ENCODE assay signal across 8 mouse cellular contexts in the genomic region with DNA sequence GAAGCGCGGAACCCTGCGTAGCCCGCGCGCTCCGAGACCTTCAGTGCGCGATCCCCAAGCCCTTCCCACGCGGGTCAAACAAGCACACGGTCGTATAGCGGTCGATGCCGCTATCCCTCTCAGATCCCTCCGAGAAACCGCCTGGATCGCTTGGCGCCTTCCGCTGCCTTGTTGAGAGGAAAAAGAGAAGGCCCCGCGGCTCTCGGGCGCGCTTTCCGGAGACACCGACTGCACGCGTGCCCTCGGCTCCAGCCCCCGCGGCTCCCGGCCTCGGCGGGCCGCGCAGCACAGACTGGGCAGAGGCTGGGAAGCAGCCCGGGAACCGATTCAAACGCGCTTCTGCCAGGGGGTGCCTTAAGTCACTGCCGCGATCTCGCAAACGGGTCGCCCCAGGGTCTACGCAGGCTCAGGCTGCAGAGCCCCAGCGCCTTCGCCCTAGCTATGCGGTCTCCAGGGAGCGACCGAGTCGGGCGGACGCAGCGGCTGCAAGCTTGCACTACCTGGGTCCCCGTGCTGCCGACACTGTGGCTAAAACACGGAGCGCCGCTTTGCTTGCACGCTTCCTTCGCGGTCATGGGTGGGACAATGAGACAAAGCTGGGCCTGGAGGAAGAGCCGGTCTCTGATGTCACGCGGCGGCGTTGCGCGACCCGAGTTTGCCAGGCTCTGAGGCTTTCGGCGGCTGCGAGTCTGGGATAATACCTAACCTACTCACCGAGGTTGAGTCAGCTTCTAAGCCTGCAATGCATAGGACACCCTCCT.
DNase-seq lines count a peak whose midpoint lies in the region; ATAC-seq lines count a peak whose summit lies in the region.

No protein-coding gene starts in this region.

- peak overlapping the region; percentile 77 for H3K9ac ChIP-seq in forebrain, embryonic 13.5 days
- H3K9ac ChIP-seq in midbrain, embryonic 12.5 days (replicated peaks), result peak overlapping the region; percentile 68

- peaks cover 38% of the 10 kb centered on the region for H3K27me3 ChIP-seq in forebrain, embryonic 13.5 days
- peaks cover 52% of the 10 kb centered on the region for H3K27me3 ChIP-seq in midbrain, embryonic 12.5 days

- peak; percentile 2 for DNase-seq in adrenal gland, postnatal 10 days
- DNase-seq in adrenal gland, adult 8-10 months, result no peak
- peak; percentile 44 for DNase-seq in Muller cell, postnatal 12 days (ENCODE audit: inconsistent ontology term)
- DNase-seq in layer of hippocampus, postnatal 36 days, result peak; percentile 19 to 28
- no peak for DNase-seq in B cell, adult 2 months

- H3K36me3 ChIP-seq in forebrain, embryonic 13.5 days (ENCODE audit: poor library complexity, severe bottlenecking), result no peaks in the 10 kb centered on the region
- H3K36me3 ChIP-seq in midbrain, embryonic 12.5 days, result no peaks in the 10 kb centered on the region

- H3K4me1 ChIP-seq in forebrain, embryonic 13.5 days, result peaks cover 7% of the 10 kb centered on the region
- H3K4me1 ChIP-seq in midbrain, embryonic 12.5 days, result peaks cover 10% of the 10 kb centered on the region

- ATAC-seq in forebrain, embryonic 13.5 days, result peak; percentile 84
- peak; percentile 83 for ATAC-seq in midbrain, embryonic 12.5 days (ENCODE audit: low FRiP score, low read depth)
- ATAC-seq in megakaryocyte, adult 5-6 weeks (ENCODE audit: poor library complexity, severe bottlenecking), result no peak

- no peaks in the 10 kb centered on the region for H3K9me3 ChIP-seq in forebrain, embryonic 13.5 days (replicated peaks)
- no peaks in the 10 kb centered on the region for H3K9me3 ChIP-seq in midbrain, embryonic 12.5 days

- peak overlapping the region; percentile 64 for H3K4me3 ChIP-seq in forebrain, embryonic 13.5 days
- peak overlapping the region; percentile 62 for H3K4me3 ChIP-seq in midbrain, embryonic 12.5 days

- WGBS in forebrain, embryonic 13.5 days, result under 1% methylated on average over 77 of the region's 77 CpGs
- under 1% methylated on average over 77 of the region's 77 CpGs for WGBS in midbrain, embryonic 12.5 days

- peak overlapping the region; percentile 94 for H3K4me2 ChIP-seq in forebrain, embryonic 13.5 days
- peak overlapping the region; percentile 94 for H3K4me2 ChIP-seq in midbrain, embryonic 12.5 days (replicated peaks)

- no peak overlapping the region; the same call in 1 of the 2 replicates for H3K27ac ChIP-seq in forebrain, embryonic 13.5 days
- no peak overlapping the region for H3K27ac ChIP-seq in midbrain, embryonic 12.5 days (replicated peaks)

Comparison
In these comparisons a context has a peak if more than half of its experiments do, and no peak if none do; other contexts are left out.
1. DNase-seq: peak in adrenal gland, postnatal 10 days (single experiment), Muller cell, postnatal 12 days (single experiment) and layer of hippocampus, postnatal 36 days (2 of 2); none in adrenal gland, adult 8-10 months (single experiment) and B cell, adult 2 months (0 of 2).